22 mouse cellular contexts compared by ENCODE assay signal in the genomic region with DNA sequence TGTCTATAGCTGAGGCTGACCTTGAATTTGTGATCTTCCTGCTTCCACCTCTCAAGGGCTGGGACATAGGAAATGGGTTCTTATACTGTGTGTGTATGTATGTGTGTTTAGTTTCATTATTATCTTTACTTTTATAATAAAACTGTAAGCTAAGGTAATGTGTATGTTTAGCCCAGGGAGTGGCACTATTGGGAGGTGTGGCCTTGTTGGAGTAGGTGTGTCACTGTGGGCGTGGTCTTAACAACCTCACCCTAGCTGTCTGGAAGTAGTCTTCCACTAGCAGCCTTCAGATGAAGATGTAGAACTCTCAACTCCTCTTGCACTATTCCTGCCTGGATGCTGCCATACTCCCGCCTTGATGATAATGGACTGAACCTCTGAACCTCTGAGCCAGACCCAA. TPM values are rescaled to one million over a fixed set of nuclear protein-coding genes. Genes with fewer than 3 reads are reported as not detected.
"Had no signal": no experiment of that assay in that cellular context is flagged by ENCODE, and none has a peak within 500 bp of the region (broad histone marks: within the 10 kb centered on the region; RNA-seq: fewer than 3 reads in every experiment).

No protein-coding gene starts in this region.

RNA-seq across cellular contexts. Expression of a gene that starts 49.2 kb away (rescaled TPM):
- polyA plus RNA-seq: limb, embryonic 10.5 days; limb, embryonic 11.5 days; limb, embryonic 12.5 days; limb, embryonic 13.5 days; limb, embryonic 14.5 days; limb, embryonic 15.5 days; liver, adult 2 months; liver, embryonic 11.5 days; liver, embryonic 12.5 days; liver, embryonic 13.5 days; liver, embryonic 14.5 days; liver, embryonic 15.5 days; liver, embryonic 16.5 days; lung, embryonic 14.5 days; macrophage; midbrain, embryonic 10.5 days; midbrain, embryonic 11.5 days; midbrain, embryonic 12.5 days; midbrain, embryonic 13.5 days; midbrain, embryonic 14.5 days; myocyte; neural tube, embryonic 11.5 days had no signal
